Mouse (Mus musculus) layer of hippocampus, postnatal 36 days (tissue): Measurements from ENCODE around the gene Prm3. TPM values are rescaled to one million over a fixed set of nuclear protein-coding genes. Genes with fewer than 3 reads are reported as not detected.

Source experiments
- DNase-seq, 2 experiments: peaks; one replicate each; pipeline ENCODE4 v3.0.0; 2022
- total RNA-seq, 2 experiments: library from RNA; stranded (reverse); gene quantifications; 2 replicates each; pipeline ENCODE4 v1.2.3; 2021

The Prm3 gene
- total RNA-seq, 2 experiments from 2014 or later, result not detected

DNA sequence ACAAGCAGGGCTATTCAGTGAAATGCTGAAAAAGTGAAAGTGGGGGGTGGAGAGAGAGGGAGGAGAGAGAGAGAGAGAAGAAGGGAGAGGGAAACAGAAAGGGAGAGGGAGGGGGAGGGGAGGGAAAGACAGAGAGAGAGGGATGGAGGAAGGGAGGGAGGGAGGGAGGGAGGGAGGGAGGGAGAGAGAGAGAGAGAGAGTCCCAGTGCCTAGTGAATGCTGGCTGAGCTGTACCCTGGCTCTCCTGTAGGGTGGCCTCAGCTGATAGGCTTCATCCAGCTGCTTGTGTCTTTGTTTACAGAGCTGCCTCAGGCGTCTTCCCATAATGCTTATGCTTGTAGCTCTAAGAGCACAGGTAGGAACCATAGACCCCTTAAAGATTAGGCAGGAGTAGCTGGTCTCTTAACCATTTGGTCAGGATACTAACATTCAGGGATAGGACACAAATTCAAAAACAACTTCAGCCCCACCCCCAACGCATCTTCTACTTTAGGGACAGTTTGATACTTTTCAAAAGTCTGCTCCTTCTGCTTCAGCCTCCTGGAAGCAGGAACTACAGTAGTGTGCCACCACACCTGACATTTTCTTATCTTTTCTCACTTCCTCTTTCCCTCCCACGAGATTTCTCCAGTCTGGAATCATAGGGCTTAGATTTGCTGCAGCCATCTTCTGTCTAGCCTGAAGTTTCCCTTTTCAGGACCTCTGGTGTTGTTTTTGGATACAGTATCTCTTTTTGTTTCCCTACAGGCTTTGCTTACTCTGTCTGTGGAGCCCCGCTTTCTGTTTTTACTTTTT is 20.0 kb downstream of the Prm3 start:
- no peak for DNase-seq

- no peak for DNase-seq
Measured at GRCm38 (mm10) chr16:10769661-10770060, 21.1 kb downstream of the Prm3 start.

DNA sequence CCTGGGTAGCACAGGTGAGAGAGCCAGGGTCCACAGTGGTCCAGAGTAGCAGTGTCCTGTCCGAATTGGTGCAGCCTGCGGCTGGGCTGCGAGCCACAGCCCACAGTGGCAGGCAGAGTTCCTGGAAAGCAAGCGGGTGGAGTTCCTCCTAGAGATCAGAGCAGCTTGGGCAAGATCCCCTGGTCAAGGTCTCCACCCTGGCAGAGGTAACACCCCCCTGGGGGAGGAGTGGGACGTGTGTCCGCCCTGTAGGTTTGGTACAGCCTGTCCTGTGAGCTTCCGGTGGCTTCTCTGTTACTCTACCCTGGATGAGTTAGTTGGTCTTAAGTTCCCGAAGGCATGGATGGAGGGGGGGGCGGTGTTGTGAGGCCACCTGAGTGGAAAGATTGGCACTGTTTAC is 21.9 kb downstream of the Prm3 start:
- DNase-seq, result no peak

GRCm38 (mm10) chr16:10767158-10767557 is 23.6 kb downstream of the Prm3 start:
- peak in 1 of 2 experiments; percentile 30 for DNase-seq

GRCm38 (mm10) chr16:10764323-10764722 is 26.4 kb downstream of the Prm3 start:
- no peak for DNase-seq

- no peak for DNase-seq
Measured at GRCm38 (mm10) chr16:10763540-10764264, 27.0 kb downstream of the Prm3 start.

GRCm38 (mm10) chr16:10762569-10763180 is 28.0 kb downstream of the Prm3 start:
- no peak for DNase-seq

DNA sequence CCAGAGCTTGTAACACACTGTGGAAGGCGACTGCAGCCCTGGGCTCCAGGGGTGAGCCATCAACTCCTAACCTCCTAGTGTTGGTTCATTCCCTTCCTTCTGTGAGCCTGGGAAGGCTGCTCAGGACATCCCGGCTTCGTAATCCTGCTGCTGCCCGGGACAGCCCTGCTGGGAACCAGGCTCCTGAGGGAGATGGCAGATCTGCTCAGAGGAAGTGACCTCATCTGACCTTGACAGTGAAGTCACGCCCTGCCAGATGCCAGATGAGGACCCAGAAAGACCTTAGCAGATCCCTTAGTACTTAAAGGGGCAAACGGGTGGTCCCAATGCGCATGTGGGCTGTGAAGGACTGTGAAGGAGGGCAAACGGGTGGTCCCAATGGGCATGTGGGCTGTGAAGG is 29.5 kb downstream of the Prm3 start:
- no peak for DNase-seq

DNA sequence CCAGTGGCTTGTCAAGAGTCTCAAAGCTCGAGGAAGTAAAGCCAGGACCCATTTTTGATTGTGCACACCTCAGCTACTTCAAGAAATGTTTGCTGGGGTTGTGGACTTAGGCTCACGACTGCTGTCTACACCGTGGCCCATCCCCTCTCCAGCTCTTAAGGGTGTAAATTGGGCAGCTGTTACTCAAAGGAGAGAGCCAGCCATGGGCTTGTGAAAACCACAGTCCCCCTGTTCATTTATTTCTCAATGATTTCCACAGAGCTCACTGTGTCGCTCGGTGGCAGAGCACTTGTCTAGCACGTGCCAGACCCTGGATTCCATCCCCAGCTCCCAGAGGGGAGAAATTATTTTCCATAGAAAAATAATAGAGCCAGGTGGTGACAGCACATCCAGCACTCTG is 34.5 kb downstream of the Prm3 start:
- no peak for DNase-seq

GRCm38 (mm10) chr16:10754521-10755296 is 36.0 kb downstream of the Prm3 start:
- DNase-seq, result no peak

DNA sequence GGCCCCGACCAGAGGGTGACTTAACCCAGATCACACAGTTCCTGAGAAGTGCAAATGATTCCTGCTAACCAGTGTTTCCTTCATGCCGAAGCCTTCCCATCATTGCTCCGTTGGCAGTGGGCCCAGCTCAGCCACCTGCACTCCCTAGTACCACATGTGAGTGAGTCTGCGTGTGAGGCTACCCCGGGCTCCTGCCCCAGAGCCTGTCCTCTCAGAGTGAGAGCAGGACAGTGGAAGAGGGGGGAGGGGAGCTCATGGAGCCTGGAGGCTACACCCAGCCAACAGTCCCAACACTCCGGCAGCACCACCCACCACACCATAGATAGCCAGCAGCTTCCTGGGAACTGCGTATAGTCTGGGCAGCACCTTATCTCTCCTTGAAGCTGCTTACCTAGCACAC is 40.9 kb downstream of the Prm3 start:
- DNase-seq, result peak; percentile 26 to 27

DNA sequence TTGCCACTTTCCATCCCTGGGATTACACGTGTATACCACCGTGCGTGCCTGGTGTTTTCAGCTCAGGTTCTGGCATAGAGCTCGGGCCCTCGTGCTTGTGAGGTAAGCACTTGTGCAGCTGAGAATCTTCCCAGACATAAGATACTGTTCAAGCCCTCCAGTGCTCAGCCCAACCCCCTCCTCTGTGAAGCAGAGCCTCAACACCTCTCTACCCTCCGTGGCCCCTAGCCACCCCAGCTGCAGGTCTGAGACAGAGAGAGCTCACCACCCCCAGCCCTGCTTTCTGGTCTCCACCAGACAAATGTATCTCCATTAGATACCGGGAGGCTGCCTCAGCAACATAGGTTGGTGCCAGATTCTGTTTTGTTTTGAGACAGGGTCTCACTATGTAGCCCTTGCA is 41.5 kb downstream of the Prm3 start:
- no peak for DNase-seq

GRCm38 (mm10) chr16:10741082-10741481 is 49.6 kb downstream of the Prm3 start:
- no peak for DNase-seq

Other genes with a start within 250 kb of the Prm3 start
- gene Dexi, start 247.9 kb downstream of the Prm3 start, total RNA-seq, result 10 to 100 TPM; 65.8 to 66.8 TPM
- gene Clec16a, start 245.6 kb downstream of the Prm3 start, total RNA-seq, result 100 to 1,000 TPM in 1 of 2 experiments, 10 to 100 TPM in 1; 97.8 to 103 TPM
- gene Socs1, start 5.4 kb downstream of the Prm3 start, total RNA-seq, result under 1 TPM; 0.42 to 0.66 TPM
- gene Tnp2, start 2.3 kb downstream of the Prm3 start, total RNA-seq, result not detected
- not detected for gene Prm2, start 5.2 kb upstream of the Prm3 start, total RNA-seq
- gene Prm1, start 14.9 kb upstream of the Prm3 start, total RNA-seq, result not detected
- gene Gm11172, start 22.0 kb upstream of the Prm3 start, total RNA-seq, result not detected
- gene Rmi2, start 44.1 kb upstream of the Prm3 start, total RNA-seq, result under 1 TPM; 0.20 to 0.28 TPM